Mouse (Mus musculus) c-Kit-negative CD71-positive TER-119-positive erythroid progenitor cells, embryonic 14.5 days (primary cell): ENCODE results near the gene Selp.

Experiments
- DNase-seq: peaks from one replicate; pipeline ENCODE4 v3.0.0-alpha.2; 2013; ENCODE audit warnings: low read depth, low spot score

The Selp gene

GRCm38 (mm10) chr1:164117869-164118268, 2.8 kb downstream of the Selp start:
- no peak for DNase-seq

- no peak for DNase-seq
These were observed 5.1 kb downstream of the Selp start for GRCm38 (mm10) chr1:164119892-164120776.

- DNase-seq: no peak
These were observed 5.7 kb downstream of the Selp start for GRCm38 (mm10) chr1:164120777-164121158.

- no peak for DNase-seq
These were observed 8.8 kb downstream of the Selp start for GRCm38 (mm10) chr1:164123836-164124235.

GRCm38 (mm10) chr1:164130013-164130412, 14.9 kb downstream of the Selp start:
- DNase-seq: no peak

- no peak for DNase-seq
These were observed 17.5 kb downstream of the Selp start for GRCm38 (mm10) chr1:164132609-164133008.

GRCm38 (mm10) chr1:164134101-164134500, 19.0 kb downstream of the Selp start:
- no peak for DNase-seq

- no peak for DNase-seq
These were observed 20.3 kb downstream of the Selp start for GRCm38 (mm10) chr1:164135360-164135759.

GRCm38 (mm10) chr1:164135960-164136359, 20.9 kb downstream of the Selp start:
- DNase-seq: no peak

- DNase-seq: no peak
These were observed 21.6 kb downstream of the Selp start for GRCm38 (mm10) chr1:164136636-164137035.

GRCm38 (mm10) chr1:164138365-164139130, 23.5 kb downstream of the Selp start:
- peak; percentile 25 for DNase-seq

- DNase-seq: no peak
These were observed 24.4 kb downstream of the Selp start for GRCm38 (mm10) chr1:164139464-164139863.

- DNase-seq: no peak
These were observed 34.0 kb downstream of the Selp start for GRCm38 (mm10) chr1:164149083-164149482.

GRCm38 (mm10) chr1:164151387-164152088, 36.5 kb downstream of the Selp start, which contains the start of gene F5:
TSS of gene F5 (plus strand) at chr1:164151838.
- DNase-seq: no peak

GRCm38 (mm10) chr1:164152836-164153235, 37.8 kb downstream of the Selp start:
- DNase-seq: no peak

GRCm38 (mm10) chr1:164154983-164155382, 39.9 kb downstream of the Selp start:
- DNase-seq: no peak

- no peak for DNase-seq
These were observed 43.5 kb downstream of the Selp start for GRCm38 (mm10) chr1:164158571-164158970.

- DNase-seq: no peak
These were observed 44.7 kb downstream of the Selp start for GRCm38 (mm10) chr1:164159781-164160180.

- no peak for DNase-seq
These were observed 47.7 kb downstream of the Selp start for GRCm38 (mm10) chr1:164162745-164163144.

- no peak for DNase-seq
These were observed 53.8 kb downstream of the Selp start for GRCm38 (mm10) chr1:164168818-164169217.

- DNase-seq: no peak
These were observed 55.4 kb downstream of the Selp start for GRCm38 (mm10) chr1:164170434-164170833.

- DNase-seq: no peak
These were observed 58.1 kb downstream of the Selp start for GRCm38 (mm10) chr1:164173145-164173544.
